Mouse (Mus musculus) embryonic facial prominence, embryonic 11.5 days (tissue): ENCODE data around the gene Phyhd1. TPM values are rescaled to one million over a fixed set of nuclear protein-coding genes. Genes with fewer than 3 reads are reported as not detected.

ENCODE experiments used
- ATAC-seq: fragments of 200-750 bp; cut with Nextera tagmentation; replicated peaks from 2 replicates; pipeline ENCODE4 v1.8.0; 2017; ENCODE audit warnings: low read depth; ENCODE audit not compliant: insufficient number of reproducible peaks, low FRiP score, low TSS enrichment
- DNase-seq: peaks from one replicate; pipeline ENCODE4 v3.0.0-alpha.2; 2015; ENCODE audit warnings: low spot score
- H3K27ac ChIP-seq: fragments of 300-500 bp; sonication (generic); replicated peaks from 2 replicates; pipeline ENCODE4 v1.5.1; 2014; ENCODE audit warnings: mild to moderate bottlenecking, low read depth, low read length, control low read depth
- H3K27me3 ChIP-seq: fragments of 300-500 bp; sonication (generic); 2 replicates; pipeline ENCODE4 v1.6.1; 2014; ENCODE audit warnings: mild to moderate bottlenecking, low read length, moderate library complexity, mixed read lengths; ENCODE audit not compliant: control insufficient read depth, insufficient read depth
- H3K36me3 ChIP-seq: fragments of 300-500 bp; sonication (generic); replicated peaks from 2 replicates; pipeline ENCODE4 v1.6.1; 2014; ENCODE audit warnings: low read depth, mild to moderate bottlenecking, low read length, moderate library complexity, mixed read lengths; ENCODE audit not compliant: control insufficient read depth, insufficient read depth
- H3K4me1 ChIP-seq: fragments of 300-500 bp; sonication (generic); 2 replicates; pipeline ENCODE4 v1.6.1; 2014; ENCODE audit warnings: low read length, mixed read lengths; ENCODE audit not compliant: control insufficient read depth, insufficient read depth
- H3K4me2 ChIP-seq: fragments of 300-500 bp; sonication (generic); 2 replicates; pipeline ENCODE4 v1.6.1; 2014; ENCODE audit warnings: low read depth, mild to moderate bottlenecking, control low read depth, low read length, moderate library complexity
- H3K4me3 ChIP-seq: fragments of 300-500 bp; sonication (generic); 2 replicates; pipeline ENCODE4 v1.5.1; 2014; ENCODE audit warnings: low read depth, low read length, control low read depth
- H3K9ac ChIP-seq: fragments of 300-500 bp; sonication (generic); replicated peaks from 2 replicates; pipeline ENCODE4 v1.6.1; 2014; ENCODE audit warnings: mild to moderate bottlenecking, control low read depth, low read length
- H3K9me3 ChIP-seq: fragments of 300-500 bp; sonication (generic); replicated peaks from 2 replicates; pipeline ENCODE4 v1.6.1; 2016; ENCODE audit warnings: mild to moderate bottlenecking, low read length, inconsistent platforms, mixed read lengths; ENCODE audit not compliant: control insufficient read depth
- WGBS: fragments of 180-500 bp; shearing (Covaris S2); extraction: QIAGEN DNeasy Blood & Tissue Kit; methylation state at CpG from one replicate; pipeline ENCODE4 v1.1.7; 2014; 5-methylcytosine and 5-hydroxymethylcytosine counted together
- polyA plus RNA-seq: library from polyadenylated mRNA; unstranded; fragments of >200 nt; fragmentation: Nextera tagmentation; extraction: Ambion mirVana; gene quantifications from 2 replicates; pipeline ENCODE4 v1.2.1, GENCODE M21; 2014

Phyhd1 gene
- polyA plus RNA-seq, 1 experiment from 2014 or later, result 2.3 TPM

DNA sequence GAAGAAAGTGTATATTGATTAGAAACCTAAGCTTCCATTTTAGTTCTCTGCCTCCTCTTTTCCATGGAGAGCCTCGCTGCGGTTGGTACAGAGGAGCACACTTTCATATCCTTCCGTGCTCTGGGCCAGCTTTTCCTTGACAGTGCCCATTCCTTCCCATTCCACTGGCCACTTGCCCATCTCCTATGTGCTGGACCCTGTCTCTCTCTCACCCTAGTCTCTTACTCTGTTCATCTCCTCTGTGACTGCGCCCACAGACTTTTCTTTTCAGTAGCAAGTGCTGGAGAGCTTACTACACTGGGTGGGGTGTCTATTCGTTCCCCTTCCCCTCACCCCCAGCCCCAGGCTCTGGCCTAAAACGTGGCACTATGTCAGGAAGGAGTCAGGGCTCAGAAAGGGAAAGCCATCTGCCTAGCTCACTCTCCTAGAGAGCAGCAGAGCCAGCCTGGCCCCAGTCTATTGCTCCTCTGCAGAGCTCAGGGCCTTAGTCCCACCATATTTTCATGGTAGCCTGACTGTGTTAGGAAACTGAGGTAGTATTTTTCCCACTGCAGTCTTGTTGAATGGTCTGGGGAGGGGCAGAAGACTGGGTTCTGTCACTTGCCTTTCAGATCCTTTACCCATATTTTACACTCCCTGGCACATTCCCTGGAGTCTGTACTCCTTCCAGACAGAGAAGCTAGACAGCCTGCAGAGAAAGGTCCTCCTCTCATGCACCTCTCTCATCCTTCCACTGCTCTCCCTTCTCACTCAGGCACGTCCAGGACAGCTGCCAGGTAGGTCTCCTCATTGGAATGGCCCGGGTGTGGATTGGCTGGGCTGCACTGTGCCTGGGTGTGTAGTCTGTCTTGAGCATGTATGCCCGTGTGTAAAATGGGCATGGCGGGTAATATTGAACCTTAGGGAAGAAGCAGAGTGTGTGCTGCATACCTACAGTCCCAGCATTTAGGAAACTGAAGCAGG, 15.6 kb upstream of the Phyhd1 start:
- H3K4me2 ChIP-seq, result no peak overlapping the region
- H3K4me3 ChIP-seq, result no peak overlapping the region
- ATAC-seq (no peak), DNase-seq (no peak)
- no peaks in the 10 kb centered on the region for H3K27me3 ChIP-seq
- peaks cover 3% of the 10 kb centered on the region; the same call in 1 of the 2 replicates for H3K36me3 ChIP-seq
- H3K27ac ChIP-seq, result no peak overlapping the region
- no peak overlapping the region for H3K9ac ChIP-seq
- no peaks in the 10 kb centered on the region for H3K4me1 ChIP-seq
- WGBS, result 87% methylated on average over 10 of the region's 10 CpGs
- no peaks in the 10 kb centered on the region for H3K9me3 ChIP-seq

DNA sequence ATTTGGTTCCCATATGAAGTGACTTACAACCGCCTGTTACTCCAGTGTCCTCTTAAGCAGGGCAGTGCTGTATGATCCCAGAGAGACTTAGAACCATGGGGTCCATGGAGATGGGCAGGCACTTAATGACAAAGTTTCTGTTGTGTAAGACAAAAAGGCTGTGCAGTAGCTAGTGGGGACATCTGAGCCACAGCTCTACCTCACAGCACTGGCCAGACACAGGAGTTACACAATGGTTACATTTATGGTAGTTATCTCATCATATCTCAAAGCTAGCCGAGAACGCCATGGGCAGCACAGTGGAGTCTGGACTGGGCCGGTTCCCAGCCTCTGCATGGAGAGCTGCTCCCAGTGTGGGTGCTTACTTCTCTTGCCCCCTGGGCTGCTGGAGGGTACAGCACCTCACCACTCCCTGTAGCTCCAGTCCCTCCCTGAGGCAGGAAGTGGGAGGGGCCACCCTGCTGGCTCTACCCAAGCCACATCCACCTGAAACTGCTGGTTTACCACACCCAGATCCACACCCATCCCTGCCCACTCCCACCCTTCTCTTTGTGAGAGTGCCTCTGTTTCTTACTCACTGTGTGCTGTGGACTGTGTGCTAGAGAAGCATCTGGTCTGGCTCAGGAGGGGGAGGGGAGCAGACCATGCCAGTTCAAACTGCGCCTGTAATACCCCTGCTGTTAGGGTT, 14.4 kb upstream of the Phyhd1 start:
- H3K4me1 ChIP-seq, result no peaks in the 10 kb centered on the region
- no peak overlapping the region for H3K9ac ChIP-seq
- H3K4me3 ChIP-seq, result no peak overlapping the region
- WGBS, result 81% methylated on average over 5 of the region's 5 CpGs
- no peak overlapping the region for H3K27ac ChIP-seq
- ATAC-seq, result 0 out of 2 replicates have a peak, but pooled peaks have one; percentile 25
- H3K9me3 ChIP-seq, result no peaks in the 10 kb centered on the region
- no peak overlapping the region for H3K4me2 ChIP-seq
- H3K27me3 ChIP-seq, result no peaks in the 10 kb centered on the region
- DNase-seq, result no peak
- H3K36me3 ChIP-seq, result peaks cover 6% of the 10 kb centered on the region

DNA sequence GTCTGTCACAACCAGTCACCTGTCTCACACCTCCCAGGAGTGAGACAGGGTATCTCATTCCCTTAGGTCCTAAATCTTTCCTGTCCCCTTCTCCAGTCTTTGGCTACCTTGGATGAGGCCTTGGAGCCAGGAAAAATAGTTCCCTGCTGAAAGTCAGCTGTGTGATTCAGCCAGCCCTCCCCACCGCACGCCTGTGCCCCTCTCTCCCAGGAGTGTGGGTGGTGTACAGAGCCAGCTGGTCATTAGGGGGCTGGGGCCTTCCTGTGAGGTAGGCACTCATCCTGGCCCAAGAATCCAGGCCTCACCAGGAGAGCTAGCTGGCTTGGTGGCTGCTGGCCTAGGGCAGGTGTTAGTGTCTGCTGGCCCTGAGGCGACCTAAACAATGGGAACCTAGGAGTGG, 13.5 kb upstream of the Phyhd1 start:
- WGBS, result 84% methylated on average over 3 of the region's 3 CpGs
- H3K27me3 ChIP-seq, result no peaks in the 10 kb centered on the region
- ATAC-seq (no peak), DNase-seq (no peak)
- no peak overlapping the region for H3K4me2 ChIP-seq
- H3K9ac ChIP-seq, result no peak overlapping the region
- H3K9me3 ChIP-seq, result no peaks in the 10 kb centered on the region
- H3K36me3 ChIP-seq, result peaks cover 12% of the 10 kb centered on the region
- H3K4me1 ChIP-seq, result no peaks in the 10 kb centered on the region
- H3K4me3 ChIP-seq, result no peak overlapping the region
- H3K27ac ChIP-seq, result no peak overlapping the region

DNA sequence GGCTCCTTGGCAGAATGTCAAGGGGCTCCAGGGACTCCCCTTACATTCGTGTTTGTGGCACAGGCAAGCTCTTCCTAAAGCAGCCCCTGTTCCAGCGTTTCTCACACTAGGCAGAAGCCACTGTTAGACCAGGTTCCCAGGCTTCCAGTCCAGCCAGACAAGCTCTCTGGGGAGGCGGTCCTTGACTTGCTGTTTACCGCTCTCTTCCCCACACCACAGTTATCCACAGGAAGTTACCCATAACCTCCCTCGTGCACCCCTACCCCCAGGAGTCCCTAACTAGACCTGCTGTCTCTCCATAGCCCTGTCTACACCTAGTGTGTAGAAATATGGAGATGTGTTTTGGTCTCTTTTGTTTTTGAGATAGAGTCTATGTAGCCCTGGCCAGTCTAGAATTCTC, 12.2 kb upstream of the Phyhd1 start:
- H3K4me2 ChIP-seq, result no peak overlapping the region
- peaks cover 15% of the 10 kb centered on the region for H3K36me3 ChIP-seq
- no peak overlapping the region for H3K9ac ChIP-seq
- DNase-seq, result no peak
- no peak overlapping the region for H3K4me3 ChIP-seq
- 84% methylated on average over 5 of the region's 5 CpGs for WGBS
- H3K27ac ChIP-seq, result no peak overlapping the region
- no peaks in the 10 kb centered on the region for H3K4me1 ChIP-seq
- H3K27me3 ChIP-seq, result no peaks in the 10 kb centered on the region
- ATAC-seq, result no peak
- H3K9me3 ChIP-seq, result no peaks in the 10 kb centered on the region

- Histone ChIP-seq H3K4me1 (no peaks in the 10 kb centered on the region), H3K9me3 (no peaks in the 10 kb centered on the region), H3K4me3 (no peak overlapping the region), H3K27me3 (no peaks in the 10 kb centered on the region), H3K4me2 (no peak overlapping the region), H3K9ac (no peak overlapping the region), H3K27ac (no peak overlapping the region), H3K36me3 (peaks cover 15% of the 10 kb centered on the region)
- ATAC-seq (no peak), DNase-seq (no peak)
- 97% methylated on average over 42 of the region's 42 CpGs for WGBS
Observed at GRCm38 (mm10) chr2:30255631-30256395, 10.2 kb upstream of the Phyhd1 start.

- no peak overlapping the region for H3K4me2 ChIP-seq
- no peak overlapping the region for H3K27ac ChIP-seq
- H3K9ac ChIP-seq, result no peak overlapping the region
- no peaks in the 10 kb centered on the region for H3K4me1 ChIP-seq
- H3K27me3 ChIP-seq, result no peaks in the 10 kb centered on the region
- H3K9me3 ChIP-seq, result no peaks in the 10 kb centered on the region
- ATAC-seq (no peak), DNase-seq (no peak)
- peaks cover 15% of the 10 kb centered on the region for H3K36me3 ChIP-seq
- H3K4me3 ChIP-seq, result no peak overlapping the region
- WGBS, result 96% methylated on average over 30 of the region's 30 CpGs
Observed at GRCm38 (mm10) chr2:30256616-30257350, 9.2 kb upstream of the Phyhd1 start.

GRCm38 (mm10) chr2:30257699-30258460, 8.1 kb upstream of the Phyhd1 start:
- no peak overlapping the region for H3K9ac ChIP-seq
- ATAC-seq, result no peak
- no peaks in the 10 kb centered on the region for H3K27me3 ChIP-seq
- 84% methylated on average over 7 of the region's 7 CpGs for WGBS
- H3K27ac ChIP-seq, result no peak overlapping the region
- no peaks in the 10 kb centered on the region for H3K9me3 ChIP-seq
- no peak overlapping the region for H3K4me3 ChIP-seq
- H3K4me1 ChIP-seq, result no peaks in the 10 kb centered on the region
- DNase-seq, result no peak
- peaks cover 15% of the 10 kb centered on the region for H3K36me3 ChIP-seq
- no peak overlapping the region for H3K4me2 ChIP-seq
